Mouse (Mus musculus): Measurements from ENCODE around the gene 9530003J23Rik.
"Not testable (repeated sequence)": the region's sequence is repeated elsewhere in the genome, so short reads cannot be mapped to it uniquely, and the experiment has no call there.

Gene 9530003J23Rik

GRCm38 (mm10) chr10:117238603-117239002 is at the start of gene 9530003J23Rik:
9530003J23Rik (minus strand) TSS chr10:117238703.
- ATAC-seq (ENCODE audit: low TSS enrichment), result no peak

DNA sequence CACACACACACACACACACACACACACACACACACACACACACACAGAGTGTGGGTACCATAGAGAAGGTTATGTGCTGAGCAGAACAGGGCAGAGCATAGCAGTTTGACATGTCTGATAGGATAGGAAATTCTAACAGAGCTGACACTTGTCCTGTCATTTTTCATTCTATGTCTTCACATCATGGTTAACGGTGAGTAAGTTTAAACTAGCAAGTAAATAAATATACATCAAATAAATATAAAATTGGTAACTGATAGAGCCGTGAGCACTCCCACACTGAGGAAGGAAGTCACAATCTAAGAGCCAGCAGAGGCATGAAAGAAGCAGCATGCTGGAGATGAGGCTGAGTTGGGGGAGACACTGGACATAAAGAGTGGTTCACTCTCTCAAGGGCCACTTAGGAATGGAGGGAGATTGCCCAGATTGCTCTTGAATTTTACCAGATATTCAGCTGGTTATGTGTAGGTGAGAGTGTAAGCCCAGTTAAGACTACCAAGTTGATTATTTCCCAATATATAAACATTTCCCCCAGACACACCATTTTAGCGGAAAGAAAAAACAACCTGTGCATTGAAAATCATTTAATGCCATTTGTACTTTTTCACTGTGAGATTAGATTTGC is 48.8 kb upstream of the 9530003J23Rik start:
- no peak for ATAC-seq (ENCODE audit: low TSS enrichment)

DNA sequence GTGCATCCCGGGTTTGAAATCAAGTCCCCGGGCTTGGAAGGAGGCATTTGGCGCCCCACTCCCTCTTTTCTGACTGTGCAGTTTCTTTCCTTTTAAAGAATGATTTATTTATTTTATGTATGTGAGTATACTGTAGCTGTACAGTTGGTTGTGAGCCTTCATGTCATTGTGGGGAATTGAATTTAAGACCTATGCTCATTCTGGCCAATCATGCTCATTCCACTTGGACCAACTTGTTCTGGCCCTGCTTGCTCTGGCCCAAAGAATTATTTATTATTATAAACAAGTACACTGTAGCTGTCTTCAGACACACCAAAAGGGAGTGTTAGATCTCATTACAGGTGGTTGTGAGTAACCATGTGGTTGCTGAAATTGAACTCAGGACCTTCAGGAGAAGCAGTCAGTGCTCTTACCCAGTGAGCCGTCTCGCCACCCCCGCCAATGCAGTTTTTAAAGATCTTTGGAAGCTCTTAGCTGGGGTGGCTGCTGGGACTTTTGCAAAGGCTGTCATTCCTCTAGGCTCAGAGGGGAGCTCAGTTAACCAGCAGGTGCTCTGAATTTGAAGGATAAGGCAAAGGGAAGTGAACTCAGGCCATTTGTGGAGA is 48.0 kb upstream of the 9530003J23Rik start:
- ATAC-seq (ENCODE audit: low TSS enrichment), result no peak

DNA sequence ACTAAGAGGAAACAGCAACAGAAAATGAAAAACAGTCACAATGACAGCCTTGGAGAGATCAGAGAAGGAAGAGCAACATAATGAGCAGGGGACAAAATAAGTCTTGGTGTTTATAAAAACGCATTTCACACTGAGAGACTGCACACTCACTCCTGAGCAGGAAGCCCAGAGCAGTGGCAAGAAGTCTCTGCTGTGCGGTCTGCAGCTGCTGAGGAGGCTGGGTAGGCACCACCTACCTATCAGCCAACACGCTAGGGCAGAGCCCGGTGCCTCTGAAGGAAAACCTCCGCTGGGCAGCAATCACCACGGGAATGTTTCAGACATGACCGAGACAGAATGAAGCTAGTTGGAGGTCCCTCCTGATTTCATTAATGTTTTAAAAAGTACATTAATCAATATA is 47.1 kb upstream of the 9530003J23Rik start:
- not testable (repeated sequence) for ATAC-seq (ENCODE audit: low TSS enrichment)

- ATAC-seq (ENCODE audit: low TSS enrichment), result no peak
Observed at GRCm38 (mm10) chr10:117284578-117285520, 46.3 kb upstream of the 9530003J23Rik start.

GRCm38 (mm10) chr10:117283871-117284577 is 45.5 kb upstream of the 9530003J23Rik start:
- no peak for ATAC-seq (ENCODE audit: low TSS enrichment)

GRCm38 (mm10) chr10:117283196-117283595 is 44.7 kb upstream of the 9530003J23Rik start:
- ATAC-seq (ENCODE audit: low TSS enrichment), result not testable (repeated sequence)

DNA sequence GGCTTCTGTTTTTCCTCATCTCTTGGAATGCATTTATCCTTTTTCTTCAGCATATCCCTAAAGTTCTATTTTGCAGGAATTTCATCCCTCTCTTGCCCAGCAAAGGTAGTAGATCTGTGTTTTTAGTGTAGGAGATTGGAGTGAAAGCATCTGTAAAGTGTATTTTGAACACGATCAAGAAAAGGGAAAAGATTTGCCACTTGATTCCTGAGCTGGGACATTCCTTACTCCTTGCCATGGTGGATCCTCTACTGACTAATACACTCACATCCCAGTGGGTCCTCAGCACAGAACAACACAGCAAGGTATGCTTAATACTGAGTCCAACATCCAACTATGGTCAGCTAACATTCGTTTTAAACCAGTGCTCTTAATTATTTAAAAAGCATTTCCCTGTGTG is 44.0 kb upstream of the 9530003J23Rik start:
- ATAC-seq (ENCODE audit: low TSS enrichment), result no peak

DNA sequence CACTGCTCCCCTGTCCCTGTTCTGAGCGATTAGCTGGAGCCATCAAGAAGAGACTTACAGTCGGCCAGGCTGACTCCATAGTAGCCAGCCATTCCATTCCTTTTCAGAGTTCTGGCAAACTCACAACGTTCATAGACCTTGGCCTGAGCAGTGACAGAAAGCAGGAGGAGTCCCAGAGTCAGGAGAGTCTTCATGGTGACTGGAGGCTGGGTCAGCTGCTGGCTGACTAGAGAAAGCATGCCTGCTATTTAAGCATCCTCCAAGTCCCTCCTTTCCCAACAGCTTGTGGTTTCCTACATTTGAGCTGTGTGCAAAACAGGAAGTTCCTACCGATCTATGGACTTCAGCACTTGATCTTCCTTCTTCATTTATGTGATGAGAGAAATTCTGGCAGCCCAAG is 43.5 kb upstream of the 9530003J23Rik start, which contains the start of gene Lyz2:
Gene Lyz2, minus strand, starts transcription at position 273 of the 400 bp plus-strand sequence.
- ATAC-seq (ENCODE audit: low TSS enrichment), result no peak

DNA sequence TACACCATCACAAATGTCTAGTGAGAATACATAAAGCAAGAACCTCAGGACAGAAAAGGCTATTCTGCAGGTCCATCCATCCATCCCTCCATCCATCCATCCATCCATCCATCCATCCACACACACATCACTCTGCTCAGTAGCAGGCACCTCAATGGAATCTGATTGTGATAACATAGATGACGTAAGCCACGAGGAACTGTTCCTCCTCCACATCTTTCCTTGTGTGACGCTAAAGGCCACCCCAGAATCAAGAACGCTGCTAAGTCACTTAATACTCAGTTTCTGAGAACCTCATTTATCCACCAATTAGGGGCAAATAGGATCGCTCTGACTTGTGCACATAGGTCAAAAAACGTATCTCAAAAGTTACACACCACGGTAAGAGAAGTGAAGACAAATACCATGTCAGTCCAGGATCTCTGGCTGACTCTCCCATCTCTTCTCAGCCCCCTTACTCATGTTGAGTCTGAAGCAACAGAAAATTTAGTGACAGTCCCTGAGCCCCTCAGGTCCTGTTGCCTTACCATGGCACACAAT is 42.9 kb upstream of the 9530003J23Rik start:
- no peak for ATAC-seq (ENCODE audit: low TSS enrichment)

DNA sequence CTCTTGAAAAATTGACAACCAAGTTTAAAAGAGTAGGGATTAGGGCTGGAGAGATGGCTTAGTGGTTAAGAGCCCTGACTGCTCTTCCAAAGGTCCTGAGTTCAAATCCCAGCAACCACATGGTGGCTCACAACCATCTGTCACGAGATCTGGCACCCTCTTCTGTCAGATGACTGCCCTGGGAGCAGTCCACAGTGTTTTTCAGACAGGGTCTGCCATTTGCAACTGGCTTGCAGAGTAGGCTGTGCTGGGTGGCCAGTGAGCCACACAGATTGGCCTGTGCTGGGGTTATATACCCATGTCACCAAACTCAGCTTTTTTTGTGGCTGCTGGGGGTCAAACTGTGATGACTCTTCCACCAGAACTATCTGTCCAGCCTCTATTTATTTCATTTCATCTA is 41.5 kb upstream of the 9530003J23Rik start:
- no peak for ATAC-seq (ENCODE audit: low TSS enrichment)

DNA sequence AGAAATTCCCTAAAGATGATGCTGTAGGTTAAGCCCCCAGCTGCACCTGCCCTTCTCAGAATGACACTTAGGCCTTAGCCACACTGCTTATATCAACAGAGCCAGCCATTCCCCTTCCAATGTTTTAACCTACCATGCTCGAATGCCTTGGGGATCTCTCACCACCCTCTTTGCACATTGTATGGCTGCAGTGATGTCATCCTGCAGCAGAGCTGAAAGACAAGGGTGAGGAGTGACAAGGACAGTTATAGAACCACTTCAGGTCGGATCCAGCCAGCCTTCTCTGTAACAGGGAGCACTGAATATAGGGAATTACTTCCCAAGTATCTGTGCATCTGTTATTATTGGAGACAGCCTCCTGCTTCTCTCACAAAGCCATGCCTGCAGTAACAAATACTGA is 40.0 kb upstream of the 9530003J23Rik start:
- peak; percentile 44 for ATAC-seq (ENCODE audit: low TSS enrichment)

GRCm38 (mm10) chr10:117277779-117278178 is 39.3 kb upstream of the 9530003J23Rik start:
- peak; percentile 2; the same call in 1 of the 2 replicates for ATAC-seq (ENCODE audit: low TSS enrichment)

DNA sequence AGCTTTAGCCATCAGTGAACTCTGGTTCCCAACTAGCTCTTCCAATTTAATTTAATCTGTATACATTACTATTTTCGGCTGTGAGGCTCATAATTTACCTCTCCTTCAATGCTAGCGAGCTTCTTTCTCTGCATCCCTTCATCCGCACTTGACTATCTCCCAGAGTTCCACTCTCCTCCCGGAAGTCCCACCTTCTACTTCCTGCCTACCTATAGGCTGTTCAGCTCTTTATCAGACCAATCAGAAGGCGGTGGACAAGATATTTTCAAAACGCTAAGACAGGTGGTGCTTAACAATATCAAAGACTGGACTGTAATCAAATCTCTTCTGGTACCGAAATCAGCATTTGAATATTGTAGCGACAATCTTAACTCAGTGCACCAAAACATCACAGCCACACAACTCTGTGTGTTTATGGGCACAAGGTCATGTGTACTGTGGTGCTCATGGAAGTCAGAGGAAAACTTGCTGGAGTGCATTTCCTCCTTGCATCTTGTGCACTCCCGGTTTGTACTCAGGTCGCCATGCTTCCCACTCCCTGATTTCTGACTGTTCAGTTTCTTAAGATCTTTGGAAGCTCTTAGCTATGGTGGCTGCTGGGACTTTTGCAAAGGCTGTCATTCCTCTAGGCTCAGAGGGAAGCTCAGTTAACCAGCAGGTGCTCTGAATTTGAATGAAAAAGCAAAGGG is 37.3 kb upstream of the 9530003J23Rik start:
- no peak for ATAC-seq (ENCODE audit: low TSS enrichment)

DNA sequence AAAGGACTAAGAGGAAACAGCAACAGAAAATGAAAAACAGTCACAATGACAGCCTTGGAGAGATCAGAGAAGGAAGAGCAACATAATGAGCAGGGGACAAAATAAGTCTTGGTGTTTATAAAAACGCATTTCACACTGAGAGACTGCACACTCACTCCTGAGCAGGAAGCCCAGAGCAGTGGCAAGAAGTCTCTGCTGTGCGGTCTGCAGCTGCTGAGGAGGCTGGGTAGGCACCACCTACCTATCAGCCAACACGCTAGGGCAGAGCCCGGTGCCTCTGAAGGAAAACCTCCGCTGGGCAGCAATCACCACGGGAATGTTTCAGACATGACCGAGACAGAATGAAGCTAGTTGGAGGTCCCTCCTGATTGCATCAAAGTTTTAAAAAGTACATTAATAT is 36.1 kb upstream of the 9530003J23Rik start:
- not testable (repeated sequence) for ATAC-seq (ENCODE audit: low TSS enrichment)

- ATAC-seq (ENCODE audit: low TSS enrichment), result no peak
Observed at GRCm38 (mm10) chr10:117272023-117272422, 33.5 kb upstream of the 9530003J23Rik start.

GRCm38 (mm10) chr10:117259870-117260269 is 21.4 kb upstream of the 9530003J23Rik start:
- no peak for ATAC-seq (ENCODE audit: low TSS enrichment)

DNA sequence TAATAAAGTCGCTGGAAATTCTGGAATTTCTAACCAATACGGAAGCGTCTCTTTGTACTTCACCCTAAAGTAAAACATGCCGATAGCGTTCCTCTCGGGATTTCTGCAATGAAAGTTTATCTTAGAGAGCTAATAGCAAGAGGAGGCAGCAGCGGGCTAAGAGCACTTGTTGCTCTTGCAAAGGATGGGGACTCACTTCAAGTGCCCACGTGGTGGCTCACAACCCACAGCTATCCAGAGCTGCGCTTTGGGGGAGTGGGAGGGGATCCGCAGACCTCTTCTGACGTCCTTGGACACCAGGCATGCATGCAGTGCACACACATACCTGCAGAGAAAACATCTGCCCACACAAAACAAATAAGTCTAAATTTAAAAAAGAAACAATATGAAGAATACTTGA is 2.6 kb downstream of the 9530003J23Rik start:
- no peak for ATAC-seq (ENCODE audit: low TSS enrichment)

GRCm38 (mm10) chr10:117234825-117235224 is 3.7 kb downstream of the 9530003J23Rik start:
- no peak for ATAC-seq (ENCODE audit: low TSS enrichment)

DNA sequence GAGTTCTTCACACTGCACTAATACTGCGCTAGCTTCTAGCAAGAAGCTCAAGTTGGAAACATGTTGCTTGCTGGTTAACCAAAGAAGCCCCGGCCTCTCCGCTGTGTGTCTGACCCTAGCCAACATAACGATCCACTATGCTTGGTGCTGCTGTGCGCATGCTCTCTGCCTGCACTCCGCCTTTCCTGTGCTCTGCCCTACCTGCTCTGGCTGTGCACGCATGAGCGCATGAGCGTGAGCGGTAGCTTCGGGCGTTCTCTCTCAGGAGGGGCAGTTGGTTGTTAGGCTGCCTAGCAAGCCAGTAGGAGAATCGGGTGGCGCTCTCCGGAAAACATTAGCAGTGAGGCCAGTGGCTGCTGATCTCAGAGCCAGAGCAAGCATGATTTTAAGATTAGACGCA is 8.7 kb downstream of the 9530003J23Rik start:
- peak; percentile 88 for ATAC-seq (ENCODE audit: low TSS enrichment)

- no peak for ATAC-seq (ENCODE audit: low TSS enrichment)
Observed at GRCm38 (mm10) chr10:117226002-117226401, 12.5 kb downstream of the 9530003J23Rik start.

Data from frontal cortex, adult (tissue).